Mouse (Mus musculus): ENCODE measurements around the gene Elk1. TPM values are rescaled to one million over a fixed set of nuclear protein-coding genes. Genes with fewer than 3 reads are reported as not detected.

Gene Elk1
- total and polyA plus RNA-seq, 2 experiments from 2014 or later: 13.7 to 30.5 TPM

- Histone ChIP-seq H3K9ac (replicated peaks; ENCODE audit: low read length) (no peak overlapping the region), H3K27me3 (ENCODE audit: insufficient read depth, low read length) (no peaks in the 10 kb centered on the region), H3K4me3 (ENCODE audit: low read length) (no peak overlapping the region), H3K9me3 (ENCODE audit: low read length) (no peaks in the 10 kb centered on the region), H3K36me3 (ENCODE audit: insufficient read depth, low read length) (no peaks in the 10 kb centered on the region), H3K4me2 (ENCODE audit: low read depth, low read length) (no peak overlapping the region), H3K4me1 (ENCODE audit: insufficient read depth, low read length) (0 out of 2 replicates have a peak, but pooled peaks cover 3% of the 10 kb centered on the region), H3K27ac (no peak overlapping the region)
- ATAC-seq (no peak), DNase-seq (ENCODE audit: low spot score) (no peak)
- TF ChIP-seq CTCF (IDR thresholded peaks at IDR 0.05; ENCODE audit: low read depth): no peak
- WGBS: 81% methylated on average over 6 of the region's 6 CpGs
These were observed 36.7 kb downstream of the Elk1 start for GRCm38 (mm10) chrX:20913726-20914125.

- no peak for TF ChIP-seq CTCF (IDR thresholded peaks at IDR 0.05; ENCODE audit: low read depth)
- Histone ChIP-seq H3K27me3 (ENCODE audit: insufficient read depth, low read length) (no peaks in the 10 kb centered on the region), H3K9ac (replicated peaks; ENCODE audit: low read length) (no peak overlapping the region), H3K4me3 (ENCODE audit: low read length) (no peak overlapping the region), H3K4me1 (ENCODE audit: insufficient read depth, low read length) (no peaks in the 10 kb centered on the region), H3K4me2 (ENCODE audit: low read depth, low read length) (no peak overlapping the region), H3K27ac (no peak overlapping the region), H3K36me3 (ENCODE audit: insufficient read depth, low read length) (no peaks in the 10 kb centered on the region), H3K9me3 (ENCODE audit: low read length) (no peaks in the 10 kb centered on the region)
- ATAC-seq (no peak), DNase-seq (ENCODE audit: low spot score) (no peak)
- 61% methylated on average over 3 of the region's 3 CpGs for WGBS
These were observed 40.3 kb downstream of the Elk1 start for GRCm38 (mm10) chrX:20910074-20910473.

Other genes starting within 250 kb of the Elk1 start
- gene Usp11, start 246.7 kb downstream of the Elk1 start, total RNA-seq (2014; rRNA removed): 99.0 and 109 TPM in 2 replicates
- gene Usp11, start 246.7 kb downstream of the Elk1 start, polyA plus RNA-seq (2015; fragmentation: Nextera tagmentation; extraction: Ambion mirVana): 60.3 and 68.9 TPM in 2 replicates
- gene Araf, start 152.8 kb downstream of the Elk1 start, total RNA-seq (2014; rRNA removed): 294 and 310 TPM in 2 replicates
- gene Araf, start 152.8 kb downstream of the Elk1 start, polyA plus RNA-seq (2015; fragmentation: Nextera tagmentation; extraction: Ambion mirVana): 381 and 392 TPM in 2 replicates
- 3.8 and 5.7 TPM in 2 replicates for gene Timp1, start 80.4 kb downstream of the Elk1 start, total RNA-seq (2014; rRNA removed)
- 5.4 and 6.3 TPM in 2 replicates for gene Timp1, start 80.4 kb downstream of the Elk1 start, polyA plus RNA-seq (2015; fragmentation: Nextera tagmentation; extraction: Ambion mirVana)
- gene Syn1, start 29.6 kb downstream of the Elk1 start, total RNA-seq (2014; rRNA removed): 65.4 and 75.9 TPM in 2 replicates
- 70.5 and 88.8 TPM in 2 replicates for gene Syn1, start 29.6 kb downstream of the Elk1 start, polyA plus RNA-seq (2015; fragmentation: Nextera tagmentation; extraction: Ambion mirVana)
- gene Cfp, start 19.1 kb downstream of the Elk1 start, total RNA-seq (2014; rRNA removed): 5.4 and 10.2 TPM in 2 replicates
- 2.9 and 3.8 TPM in 2 replicates for gene Cfp, start 19.1 kb downstream of the Elk1 start, polyA plus RNA-seq (2015; fragmentation: Nextera tagmentation; extraction: Ambion mirVana)
- 9.7 and 12.0 TPM in 2 replicates for gene Uxt, start 11.4 kb upstream of the Elk1 start, total RNA-seq (2014; rRNA removed)
- gene Uxt, start 11.4 kb upstream of the Elk1 start, polyA plus RNA-seq (2015; fragmentation: Nextera tagmentation; extraction: Ambion mirVana): 32.2 and 33.2 TPM in 2 replicates
- gene Zfp182, start 111.7 kb upstream of the Elk1 start, total RNA-seq (2014; rRNA removed): 6.5 and 9.5 TPM in 2 replicates
- 3.8 and 5.2 TPM in 2 replicates for gene Zfp182, start 111.7 kb upstream of the Elk1 start, polyA plus RNA-seq (2015; fragmentation: Nextera tagmentation; extraction: Ambion mirVana)
- not detected in 2 replicates for gene Spaca5, start 117.8 kb upstream of the Elk1 start, total RNA-seq (2014; rRNA removed)
- gene Spaca5, start 117.8 kb upstream of the Elk1 start, polyA plus RNA-seq (2015; fragmentation: Nextera tagmentation; extraction: Ambion mirVana): 0.24 TPM in 1 of 2 replicates, not detected in the other
- 3.8 and 4.5 TPM in 2 replicates for gene Zfp300, start 138.9 kb upstream of the Elk1 start, total RNA-seq (2014; rRNA removed)
- gene Zfp300, start 138.9 kb upstream of the Elk1 start, polyA plus RNA-seq (2015; fragmentation: Nextera tagmentation; extraction: Ambion mirVana): 2.9 and 3.3 TPM in 2 replicates
- not detected in 2 replicates for gene Ssxa1, start 165.2 kb upstream of the Elk1 start, total RNA-seq (2014; rRNA removed)
- not detected in 2 replicates for gene Ssxa1, start 165.2 kb upstream of the Elk1 start, polyA plus RNA-seq (2015; fragmentation: Nextera tagmentation; extraction: Ambion mirVana)
- gene Gm21876, start 225.0 kb upstream of the Elk1 start, total RNA-seq (2014; rRNA removed): not detected in 2 replicates
- not detected in 2 replicates for gene Gm21876, start 225.0 kb upstream of the Elk1 start, polyA plus RNA-seq (2015; fragmentation: Nextera tagmentation; extraction: Ambion mirVana)